Mouse (Mus musculus) kidney, postnatal 36 days (tissue): ENCODE results near the gene Ccdc124.

ENCODE experiments used
- DNase-seq, 2 experiments: peaks; one replicate each; pipeline ENCODE4 v3.0.0; 2021 to 2022; ENCODE audit warnings: mixed read lengths in 2 of 2

Gene Ccdc124

DNA sequence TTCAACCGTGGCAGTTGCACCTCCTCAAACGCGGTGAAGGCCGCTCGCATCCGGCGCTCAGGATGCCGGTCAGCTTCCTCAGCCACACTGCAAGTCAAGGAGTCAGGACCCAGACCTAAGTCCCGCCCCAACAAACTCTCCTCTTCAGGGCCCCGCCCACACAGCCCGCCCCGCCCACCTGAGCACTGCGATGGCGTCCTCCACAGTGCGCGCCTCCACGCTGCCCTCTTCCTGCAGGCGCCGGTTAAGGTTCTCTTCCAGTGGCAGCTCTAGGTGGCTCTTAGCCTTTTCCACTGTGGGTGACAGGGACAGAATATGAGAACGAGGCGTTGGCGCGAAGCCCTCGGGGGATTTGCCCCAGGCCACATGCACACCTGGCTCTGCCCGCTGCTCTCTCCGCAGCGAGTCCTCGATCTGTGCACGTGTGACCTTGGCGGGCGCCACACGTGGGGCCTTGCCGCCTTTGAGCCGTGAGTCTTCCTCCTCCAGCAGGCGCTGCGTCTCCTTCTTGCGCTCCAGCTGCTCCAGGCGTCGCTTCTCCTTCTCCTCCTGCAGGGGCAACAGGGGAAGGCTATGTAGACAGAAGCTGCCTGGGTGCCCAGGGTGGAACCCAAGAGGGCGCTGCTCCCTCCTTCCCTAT, 5.1 kb downstream of the Ccdc124 start:
- peak; percentile 80 to 87 for DNase-seq

DNA sequence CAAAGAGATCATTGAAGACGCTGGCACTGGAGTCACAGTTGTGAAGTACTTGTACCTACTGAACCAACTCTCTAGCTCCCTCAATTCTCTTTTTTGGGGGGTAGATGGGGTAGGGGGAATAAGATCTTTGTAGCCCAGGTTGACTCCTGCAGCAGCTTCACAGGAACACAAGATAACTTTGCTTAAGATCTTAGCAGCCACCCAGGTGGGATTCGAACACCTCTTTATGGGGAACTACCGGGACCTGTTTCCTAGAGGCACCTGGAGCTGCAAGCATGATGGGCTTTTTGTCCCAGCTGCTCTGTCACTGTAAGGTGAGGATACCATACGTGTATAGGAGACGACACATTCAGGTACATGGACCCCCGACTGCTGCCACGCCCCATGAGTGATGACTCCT, 7.2 kb downstream of the Ccdc124 start:
- no peak for DNase-seq

DNA sequence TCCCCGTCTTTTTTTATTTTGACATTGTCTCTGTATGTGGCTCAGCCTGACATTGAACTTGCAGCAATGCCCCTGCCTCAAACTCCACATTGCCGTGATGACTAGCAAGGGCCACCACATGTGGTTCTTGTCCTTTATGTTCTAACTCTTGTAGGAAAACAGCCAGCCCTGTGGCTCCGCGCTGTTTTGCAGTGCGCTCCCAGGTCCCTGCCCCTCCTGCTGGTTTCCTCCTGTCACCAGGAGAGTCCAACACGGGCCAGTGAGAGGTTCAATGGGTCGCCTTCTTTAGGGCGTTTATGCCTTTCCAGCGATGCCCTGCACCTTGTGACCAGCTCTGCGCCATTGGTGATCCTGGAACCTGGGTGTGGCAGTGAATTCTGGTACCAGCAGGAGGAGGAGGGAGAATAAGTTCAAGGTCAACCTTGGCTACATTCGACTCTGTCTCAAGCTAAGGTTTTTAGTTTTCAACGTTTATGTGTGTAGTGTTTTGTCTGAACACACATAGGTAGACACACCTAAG, 7.7 kb downstream of the Ccdc124 start:
- DNase-seq, result no peak

DNA sequence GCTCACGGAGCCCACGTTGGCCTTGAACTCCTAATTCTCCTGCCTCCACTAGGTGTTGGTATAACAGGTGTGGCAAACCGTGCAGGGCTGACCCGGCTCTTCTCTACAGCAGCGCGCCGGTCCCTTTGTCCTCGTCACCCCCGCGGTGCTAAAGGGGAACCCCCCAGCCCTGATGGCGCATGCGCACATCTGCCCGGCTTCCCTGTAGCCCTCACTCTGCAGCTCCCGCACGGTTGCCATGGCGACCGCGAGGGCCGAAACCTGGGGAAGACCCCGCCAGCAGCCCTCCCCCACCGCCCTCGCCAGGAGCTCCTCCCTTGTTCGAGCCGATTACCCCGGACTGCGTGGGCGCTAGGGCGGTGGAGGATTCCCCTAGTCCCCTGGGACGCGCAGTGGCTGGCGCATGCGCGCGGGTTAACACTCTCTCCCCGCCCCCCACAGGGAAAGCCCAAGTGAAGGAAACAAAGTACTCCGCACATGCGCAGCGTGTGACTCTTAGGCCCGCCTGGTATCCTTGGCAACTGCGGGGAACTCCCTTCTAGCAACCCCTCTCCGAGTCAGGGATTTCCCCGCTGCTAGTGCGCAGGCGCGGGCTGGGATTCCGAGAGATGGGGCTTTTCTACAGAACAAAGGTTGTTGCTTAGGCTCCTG, 8.3 kb downstream of the Ccdc124 start:
- DNase-seq, result peak; percentile 99 to 100

DNA sequence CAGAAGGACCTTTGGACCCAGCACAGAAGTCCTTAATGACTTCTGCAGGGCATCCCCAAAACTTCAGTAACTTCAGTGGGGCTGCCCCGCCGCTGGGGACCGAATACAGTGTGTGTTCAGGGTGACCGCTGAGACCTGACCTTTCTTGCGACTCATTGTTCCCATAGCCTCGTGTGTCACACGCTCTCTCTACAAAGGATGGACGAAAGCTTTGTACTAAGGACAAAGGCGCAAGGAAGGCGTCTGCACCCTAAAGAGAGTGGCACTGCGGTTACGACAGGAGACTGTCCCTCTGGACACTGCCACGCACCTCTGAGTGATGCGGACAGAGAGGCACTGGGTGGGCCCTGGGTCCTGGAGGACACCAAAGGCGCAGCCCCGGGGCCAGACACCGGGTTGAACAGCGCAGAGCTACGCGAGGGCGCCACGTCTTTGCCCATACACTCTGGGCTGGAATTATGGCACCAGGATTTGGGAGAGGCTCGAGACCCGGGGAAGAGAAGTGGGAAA, 9.0 kb downstream of the Ccdc124 start:
- peak in 1 of 2 experiments; percentile 25 for DNase-seq

DNA sequence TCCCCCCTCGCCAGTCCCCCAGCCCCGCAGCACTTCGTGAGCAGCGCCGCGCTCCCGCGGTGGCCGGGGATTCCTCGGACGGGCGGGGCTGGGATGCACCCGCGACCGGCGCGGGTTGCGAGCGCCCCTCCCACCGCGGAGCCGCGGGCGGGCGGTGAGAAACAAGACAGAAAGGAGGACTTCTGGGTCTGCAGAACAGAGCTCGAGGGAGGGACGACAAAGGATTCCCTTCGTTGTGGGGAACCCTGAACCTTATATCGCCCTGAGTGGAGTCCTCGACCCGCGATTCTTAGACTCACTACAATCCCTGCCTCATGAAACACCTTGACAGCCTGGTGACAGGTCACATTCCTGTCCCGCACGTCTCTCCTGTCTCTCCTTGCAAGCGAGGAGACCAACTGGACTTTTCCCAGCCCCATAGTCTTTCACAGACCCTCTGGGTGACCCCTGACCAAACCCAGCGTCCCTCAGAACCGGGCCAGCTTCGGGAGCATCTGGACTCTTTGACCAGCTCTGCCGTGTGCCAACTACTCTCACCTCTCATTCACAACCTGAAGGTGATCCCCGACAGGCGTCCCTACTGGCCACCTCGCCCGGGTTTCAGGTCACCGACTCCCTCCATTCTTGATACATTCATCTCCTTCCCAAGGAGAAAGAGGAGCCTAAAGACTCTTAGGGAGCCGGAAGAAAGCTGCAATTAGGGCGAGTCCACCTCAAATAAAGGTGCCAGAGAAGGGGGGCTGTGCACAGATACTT, 9.6 kb downstream of the Ccdc124 start:
- peak in 1 of 2 experiments; percentile 55 for DNase-seq

DNA sequence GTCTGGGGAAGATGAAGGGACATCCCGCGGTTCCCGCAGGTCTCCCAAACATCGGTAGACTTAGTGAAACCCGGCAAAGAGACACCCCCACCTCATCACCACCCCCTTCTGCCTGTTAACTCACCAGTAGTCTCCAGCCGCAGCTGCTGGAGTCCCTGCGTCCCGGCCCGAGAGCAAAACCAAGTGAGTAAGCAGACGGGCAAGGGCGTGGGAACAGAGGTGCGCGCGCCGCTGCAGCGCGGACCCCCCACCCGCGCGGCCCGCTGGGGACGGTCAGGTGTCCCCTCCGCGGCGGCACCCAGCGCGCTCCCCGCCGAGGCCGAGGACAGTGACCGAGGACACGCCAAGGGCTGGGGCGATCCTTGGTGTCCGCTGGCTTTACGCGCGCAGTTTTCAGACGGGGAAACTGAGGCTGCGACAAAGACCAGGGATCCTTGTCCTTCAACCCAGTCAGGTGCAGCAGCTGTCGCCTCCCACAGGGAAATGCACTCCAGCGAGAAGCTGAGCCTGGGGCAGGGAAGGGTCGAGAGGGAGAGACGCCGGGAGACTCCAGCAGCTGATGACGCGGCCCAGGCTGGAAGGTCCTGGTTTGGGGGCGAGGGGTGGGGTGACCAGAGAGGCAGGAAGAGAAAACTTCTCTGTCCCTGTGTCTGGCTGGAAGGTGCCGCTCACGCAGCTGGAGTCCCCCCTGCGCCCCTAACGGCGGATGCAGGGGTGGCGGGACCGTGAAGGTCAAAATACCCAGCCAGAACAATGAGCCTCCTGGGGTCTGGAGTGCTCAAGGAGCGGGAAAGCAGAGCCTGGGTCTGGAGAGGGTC, 10.7 kb downstream of the Ccdc124 start, which contains the start of gene Kcnn1:
Kcnn1 (minus strand) TSS at position 435 of the 818 bp plus-strand sequence.
- no peak for DNase-seq

DNA sequence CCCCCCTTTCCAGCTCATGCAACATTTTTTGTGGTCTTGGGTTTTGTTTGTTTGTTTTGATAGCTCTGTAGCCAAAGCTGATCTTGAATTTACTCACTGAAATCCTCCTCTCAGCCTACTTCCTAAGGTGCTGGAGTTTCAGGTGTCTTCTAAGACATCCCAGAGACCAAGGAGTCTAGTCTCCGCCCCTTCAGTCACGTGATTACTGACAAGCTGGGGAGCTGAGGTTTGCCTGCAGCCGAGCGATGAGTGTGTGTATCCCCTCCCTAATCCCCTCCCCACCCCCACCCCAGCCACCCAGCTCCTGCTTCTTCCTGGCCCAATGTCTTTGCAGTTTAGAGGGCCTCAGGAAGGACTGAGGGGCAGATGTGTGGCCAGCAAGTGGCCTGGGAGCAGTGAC, 16.2 kb downstream of the Ccdc124 start:
- DNase-seq, result no peak

DNA sequence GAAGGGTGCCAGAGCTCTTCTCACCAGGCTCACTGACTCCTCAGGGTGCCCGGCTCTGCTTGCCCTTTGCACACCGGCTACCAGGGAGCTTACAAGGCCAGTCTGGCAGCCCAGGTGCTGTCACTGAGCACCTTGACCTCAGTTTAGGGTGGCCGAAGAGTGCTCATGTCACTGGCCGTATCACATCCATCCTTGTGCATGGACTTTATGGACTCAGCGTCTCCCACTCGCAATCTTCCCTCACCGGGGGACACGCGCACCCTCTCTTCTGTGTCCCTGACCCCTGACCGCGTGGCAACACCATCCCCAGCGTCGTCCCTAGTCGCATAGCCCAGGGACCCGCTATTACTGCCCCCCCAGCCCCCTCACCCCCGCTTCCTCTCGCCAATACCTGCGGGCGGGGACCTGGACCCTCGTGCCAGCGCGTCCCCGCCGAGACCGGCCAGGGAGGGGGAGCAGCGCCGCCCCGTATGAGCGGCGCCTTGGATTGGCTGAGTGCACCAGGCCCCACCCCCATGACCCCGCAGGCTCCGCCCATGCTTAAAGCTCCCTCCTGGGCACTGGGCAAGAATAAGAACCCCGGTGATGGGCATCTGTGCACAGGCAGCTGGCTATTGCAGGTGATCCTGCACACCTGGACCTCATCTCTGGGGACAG, 17.1 kb downstream of the Ccdc124 start:
- DNase-seq, result peak; percentile 83 to 92

DNA sequence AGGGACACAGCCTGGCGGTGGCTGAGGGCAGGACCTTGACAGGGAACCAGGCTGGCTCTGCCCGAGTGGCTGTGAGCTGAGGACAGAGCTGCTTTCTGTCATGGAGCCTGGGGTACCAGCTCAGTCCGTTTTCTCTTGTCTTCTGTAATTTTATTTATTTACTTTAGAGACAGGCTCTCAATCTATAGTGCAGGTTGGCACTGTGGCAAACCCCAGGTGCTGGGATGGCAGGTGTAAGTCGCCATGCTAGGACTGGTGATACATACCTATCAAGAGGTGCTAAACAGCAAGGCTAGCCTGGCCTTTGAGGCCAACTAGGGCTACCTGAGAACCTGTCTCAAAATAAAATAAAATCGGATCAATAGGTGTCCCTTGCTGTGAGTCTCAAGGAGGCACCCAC, 17.7 kb downstream of the Ccdc124 start:
- no peak for DNase-seq

DNA sequence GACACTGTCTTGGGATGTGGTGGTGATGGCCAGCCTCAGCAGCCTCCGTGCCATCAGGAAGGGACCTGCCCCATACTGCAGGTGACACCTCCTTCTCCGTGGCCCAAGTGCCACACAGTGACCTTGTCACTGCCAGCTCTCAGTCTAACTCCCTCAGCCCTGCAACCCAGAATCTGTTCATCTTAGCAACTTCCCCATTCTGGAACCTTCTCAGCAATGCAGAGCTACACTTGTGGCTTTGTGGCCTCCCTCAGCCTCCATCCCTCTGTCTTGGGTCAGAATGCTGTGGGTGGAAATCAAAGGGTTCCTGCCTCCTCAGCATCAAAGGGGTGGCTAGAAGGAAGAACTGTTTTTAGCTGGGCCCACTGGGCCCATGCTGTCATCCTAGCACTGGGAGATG, 19.9 kb downstream of the Ccdc124 start:
- DNase-seq, result no peak

DNA sequence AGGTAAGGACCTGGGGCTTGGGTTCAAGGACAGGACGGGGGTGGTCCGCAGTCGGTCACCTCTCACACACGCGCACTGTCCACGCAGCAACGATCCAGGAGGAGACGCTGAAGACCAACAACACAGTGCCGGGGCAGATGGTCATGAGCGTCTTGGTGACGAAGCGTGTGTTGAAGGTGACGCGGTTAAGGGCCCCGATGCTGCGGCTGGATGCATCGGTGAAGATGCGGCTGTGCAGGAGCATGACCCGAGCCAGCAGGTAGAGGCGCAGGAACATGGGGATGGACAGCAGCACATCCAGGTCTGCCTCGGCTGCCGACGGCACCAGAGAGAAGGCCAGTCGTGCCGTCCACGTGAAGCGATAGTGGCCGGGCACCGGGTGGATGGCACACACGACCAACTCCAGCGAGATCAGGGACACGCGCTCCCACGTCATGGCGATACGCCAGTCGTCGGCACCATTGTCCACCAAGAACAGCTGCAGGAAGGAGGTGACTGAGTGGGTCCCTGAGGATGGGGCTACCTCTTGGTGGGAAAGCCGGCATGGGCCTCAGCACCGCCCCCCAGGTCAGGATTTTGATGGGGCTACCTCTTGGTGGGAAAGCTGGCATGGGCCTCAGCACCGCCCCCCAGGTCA, 21.0 kb downstream of the Ccdc124 start:
- DNase-seq, result no peak

DNA sequence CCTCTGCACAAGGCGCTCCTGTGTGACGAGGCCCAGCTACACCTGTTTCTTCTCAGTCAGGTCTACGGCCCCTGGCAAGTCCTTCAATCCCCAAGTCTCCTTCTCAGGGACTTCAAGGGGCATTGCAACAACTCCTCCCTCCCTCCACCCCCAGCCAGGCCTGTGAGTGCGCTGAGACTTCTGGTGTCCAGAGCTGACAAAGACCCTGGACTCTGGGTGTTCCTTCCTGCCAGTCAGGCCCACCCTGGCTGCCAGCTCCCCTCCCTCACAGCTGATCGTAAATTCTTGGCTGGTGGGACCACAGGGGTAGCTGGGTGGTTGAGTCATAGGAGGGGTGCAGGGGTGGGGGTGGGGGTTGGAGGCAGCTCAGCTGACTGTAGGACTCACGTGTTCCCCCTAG, 21.9 kb downstream of the Ccdc124 start:
- no peak for DNase-seq

DNA sequence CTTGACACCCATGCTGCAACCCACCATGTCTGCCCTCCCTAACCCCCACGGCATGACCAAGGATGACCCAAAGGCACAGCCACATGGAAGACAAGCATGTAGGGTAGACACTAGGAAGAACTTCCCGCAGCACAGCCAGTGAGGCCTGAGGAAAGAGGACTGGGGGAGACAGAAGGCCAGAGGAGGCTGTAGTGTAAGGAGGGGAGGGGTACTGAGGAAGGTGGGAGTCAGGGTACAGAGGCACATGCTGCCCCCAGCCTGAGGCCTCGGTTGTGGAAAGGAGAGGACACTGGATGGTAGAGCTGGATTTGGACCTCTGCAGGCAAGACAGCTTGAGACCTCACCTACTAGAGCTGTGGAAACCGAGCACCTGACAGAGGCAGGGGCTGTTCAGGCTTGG, 22.8 kb downstream of the Ccdc124 start:
- no peak for DNase-seq

DNA sequence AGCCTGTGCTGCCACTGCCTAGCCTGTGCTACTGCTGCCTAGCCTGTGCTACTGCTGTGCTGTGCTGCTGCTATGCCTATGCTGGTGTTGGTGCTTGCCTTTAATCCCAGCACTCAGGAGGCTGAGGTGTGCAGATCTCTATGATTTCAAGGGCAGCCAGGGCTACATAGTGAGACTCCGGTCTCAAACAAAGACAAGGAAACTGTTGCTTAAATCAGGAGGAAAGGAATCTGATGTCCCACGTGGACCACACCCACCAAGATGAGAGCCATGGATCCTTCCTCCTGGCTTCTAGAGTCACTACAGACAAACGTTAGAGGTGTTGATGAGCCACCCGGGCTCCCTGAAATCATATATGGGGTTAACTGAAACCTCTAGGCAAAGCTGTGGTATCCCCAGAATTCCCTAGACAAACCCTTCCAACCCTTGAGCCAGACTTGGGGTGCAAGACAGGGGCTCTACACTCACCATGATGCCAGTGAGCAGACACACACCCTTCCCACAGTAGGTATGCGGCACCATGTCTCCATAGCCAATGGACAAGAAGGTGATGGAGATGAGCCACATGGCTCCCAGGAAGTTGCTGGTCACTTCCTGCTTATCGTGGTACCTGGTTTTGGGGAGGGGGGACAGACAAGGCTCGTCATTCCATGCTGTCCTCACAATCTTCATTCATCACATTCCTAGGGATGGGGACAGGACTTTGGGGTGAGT, 23.4 kb downstream of the Ccdc124 start:
- DNase-seq, result no peak

DNA sequence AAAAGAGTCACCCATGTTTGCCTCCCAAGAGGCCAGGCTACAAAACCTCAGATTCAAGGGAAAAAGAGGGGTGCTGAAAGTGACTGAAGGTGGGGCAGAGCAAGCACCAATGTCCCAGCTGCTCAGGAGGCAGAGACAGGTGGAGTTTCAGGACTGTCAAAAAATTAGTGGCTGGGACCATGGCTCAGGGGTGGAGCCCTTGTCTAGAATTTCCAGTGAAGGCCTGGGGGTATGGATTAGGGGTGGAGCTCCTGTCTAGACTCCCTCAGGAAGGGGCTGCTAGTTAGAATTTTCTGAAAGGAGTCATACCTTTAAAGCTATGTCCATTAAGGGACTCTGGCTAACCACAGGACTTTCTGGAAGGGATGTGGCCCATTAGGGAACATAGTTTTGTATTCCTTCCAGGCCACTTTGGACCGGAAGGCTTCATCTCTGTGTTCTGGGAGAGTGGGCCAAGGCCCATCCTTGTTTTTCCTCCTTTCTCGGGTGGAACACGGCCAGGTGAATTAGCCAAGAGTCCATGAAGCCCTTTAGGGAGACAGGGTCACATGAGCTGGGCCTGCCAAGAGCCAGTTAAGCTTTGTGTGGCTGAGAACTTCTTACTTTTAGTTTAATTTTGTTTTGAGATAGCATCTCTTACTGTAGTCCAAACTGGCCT, 24.3 kb downstream of the Ccdc124 start:
- no peak for DNase-seq

DNA sequence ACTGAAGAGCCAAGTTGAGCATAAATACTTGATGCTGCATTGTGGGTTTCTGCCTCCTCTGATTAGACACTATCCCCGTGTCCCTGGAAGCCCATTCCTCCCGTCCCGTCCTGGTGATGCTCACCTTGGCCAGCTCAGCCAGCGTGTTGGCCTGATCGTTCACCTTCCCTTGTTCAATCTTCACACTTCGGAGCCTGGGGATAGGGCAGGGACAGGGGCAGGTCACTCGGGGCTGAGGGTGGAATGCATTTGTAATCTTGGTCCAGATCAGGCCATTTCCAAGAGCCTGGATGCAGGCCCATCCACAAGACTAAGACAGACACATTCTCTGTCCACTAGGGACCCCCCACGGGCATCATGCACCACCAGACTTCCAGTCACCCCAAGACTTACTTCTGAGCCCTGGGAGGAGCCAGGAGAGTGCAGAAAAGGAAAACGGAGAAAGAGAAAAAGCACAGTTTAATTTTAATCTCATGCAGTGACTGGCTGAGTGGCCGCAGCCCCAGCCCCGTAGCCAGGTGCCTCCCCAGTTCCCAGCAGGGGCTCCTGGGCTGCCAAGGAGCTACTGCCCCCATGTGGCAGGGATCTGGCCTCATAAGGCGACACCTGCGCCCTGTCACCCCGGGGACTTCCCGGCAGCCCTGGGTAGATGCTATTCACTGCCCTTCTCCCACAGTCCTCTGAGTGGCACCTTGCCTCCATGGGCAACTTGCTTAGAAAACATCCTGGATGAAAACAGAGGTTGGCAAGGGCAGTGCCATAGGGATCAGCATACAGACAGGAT, 27.2 kb downstream of the Ccdc124 start:
- peak in 1 of 2 experiments; percentile 52 for DNase-seq

DNA sequence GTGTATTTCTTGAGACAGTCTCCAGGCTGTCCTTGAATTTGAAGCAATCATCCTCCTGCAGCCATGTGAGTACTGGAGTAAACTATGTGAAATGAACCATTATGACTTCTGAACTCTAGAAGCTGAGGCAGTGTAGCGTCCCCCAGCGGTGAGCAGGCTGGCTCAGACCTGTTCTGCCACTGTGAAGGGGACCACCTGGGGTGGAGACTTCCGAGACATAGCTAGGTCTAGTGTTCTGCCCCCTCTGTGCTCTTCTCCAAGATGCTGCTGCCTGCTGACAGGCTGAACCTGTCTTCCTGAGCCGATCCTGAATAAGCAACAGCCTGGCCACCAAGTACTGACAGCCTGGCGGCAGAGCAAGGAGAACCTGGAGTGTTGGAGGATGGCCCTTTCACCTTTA, 28.6 kb downstream of the Ccdc124 start:
- DNase-seq, result no peak

DNA sequence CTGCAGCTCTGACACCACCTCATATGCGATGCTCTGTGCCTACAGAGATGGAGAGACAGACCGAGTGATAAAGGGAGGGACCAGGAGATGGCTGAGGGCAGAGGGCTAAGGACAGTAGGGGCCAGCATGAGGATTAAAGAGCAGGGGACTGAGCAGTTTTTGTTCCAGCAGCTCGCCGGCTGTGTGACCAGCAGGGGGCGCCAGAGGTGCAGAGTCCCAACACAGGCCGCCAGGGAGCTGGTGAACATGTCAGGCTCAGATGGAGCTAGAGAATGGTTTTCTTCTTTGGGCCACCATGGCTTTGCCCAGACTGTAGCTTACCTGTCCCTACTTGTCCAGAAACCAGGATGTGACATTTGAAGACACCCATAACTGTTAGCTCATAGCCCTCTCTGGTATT, 29.2 kb downstream of the Ccdc124 start:
- peak; percentile 89 to 97 for DNase-seq
